ENCODE assay signal across 13 mouse cellular contexts in genomic region chr11:72470004-72470403, GRCm38 (mm10). TPM values are rescaled to one million over a fixed set of nuclear protein-coding genes. Genes with fewer than 3 reads are reported as not detected.
DNase-seq lines count a peak whose midpoint lies in the region; ATAC-seq and TF ChIP-seq lines count a peak whose summit lies in the region.
"Had no signal": no experiment of that assay in that cellular context is flagged by ENCODE, and none has a peak within 500 bp of the region (broad histone marks: within the 10 kb centered on the region; RNA-seq: fewer than 3 reads in every experiment).

No protein-coding gene starts in this region.

- H3K9me3 ChIP-seq in kidney, embryonic 15.5 days (replicated peaks): no peaks in the 10 kb centered on the region
- no peaks in the 10 kb centered on the region for H3K9me3 ChIP-seq in stomach, embryonic 15.5 days
- H3K9me3 ChIP-seq: forebrain, embryonic 13.5 days had no signal

- intact Hi-C loops in gastrocnemius, adult 2 months (cut with DNase I): no loop called here

- H3K9ac ChIP-seq in kidney, embryonic 15.5 days: no peak overlapping the region
- H3K9ac ChIP-seq in stomach, embryonic 15.5 days: no peak overlapping the region
- H3K9ac ChIP-seq: forebrain, embryonic 13.5 days had no signal

- H3K4me3 ChIP-seq in gastrocnemius, adult 2 months: no peak overlapping the region
- H3K4me3 ChIP-seq in kidney, embryonic 15.5 days (replicated peaks): no peak overlapping the region
- H3K4me3 ChIP-seq in stomach, embryonic 15.5 days (replicated peaks): no peak overlapping the region
- H3K4me3 ChIP-seq: forebrain, embryonic 13.5 days; myocyte had no signal

- no peak for DNase-seq in gastrocnemius, adult 2 months
- no peak for DNase-seq in gastrocnemius, adult 8-10 months (ENCODE audit: low spot score in 2 of 2)
- no peak for DNase-seq in kidney, adult 18-20 months
- DNase-seq in lung, postnatal 36 days: peak; percentile 32
- no peak for DNase-seq in lung, postnatal 14 days
- no peak for DNase-seq in adipocyte (ENCODE audit: low spot score)
- DNase-seq: gastrocnemius, postnatal 25 days had no signal

- H3K4me1 ChIP-seq in kidney, embryonic 15.5 days: peaks cover 71% of the 10 kb centered on the region
- peaks cover 57% of the 10 kb centered on the region for H3K4me1 ChIP-seq in stomach, embryonic 15.5 days

- H3K27me3 ChIP-seq in kidney, embryonic 15.5 days: no peaks in the 10 kb centered on the region
- H3K27me3 ChIP-seq in stomach, embryonic 15.5 days (replicated peaks): no peaks in the 10 kb centered on the region
- H3K27me3 ChIP-seq: forebrain, embryonic 13.5 days had no signal

- no peak overlapping the region for H3K4me2 ChIP-seq in kidney, embryonic 15.5 days
- no peak overlapping the region for H3K4me2 ChIP-seq in stomach, embryonic 15.5 days
- H3K4me2 ChIP-seq: forebrain, embryonic 13.5 days had no signal

- no peaks in the 10 kb centered on the region for H3K36me3 ChIP-seq in kidney, embryonic 15.5 days
- no peaks in the 10 kb centered on the region for H3K36me3 ChIP-seq in stomach, embryonic 15.5 days

- H3K27ac ChIP-seq in gastrocnemius, adult 2 months: peak overlapping the region; percentile 83
- peak overlapping the region; percentile 81 for H3K27ac ChIP-seq in kidney, embryonic 15.5 days
- peak overlapping the region; percentile 89; the same call in 1 of the 2 replicates for H3K27ac ChIP-seq in stomach, embryonic 15.5 days
- H3K27ac ChIP-seq: forebrain, embryonic 13.5 days had no signal

- WGBS in kidney, embryonic 15.5 days: 59% methylated on average over 4 of the region's 4 CpGs
- WGBS in stomach, embryonic 15.5 days: 58% methylated on average over 4 of the region's 4 CpGs

- no peak for ATAC-seq in kidney, embryonic 15.5 days (replicated peaks; ENCODE audit: low FRiP score)
- ATAC-seq in stomach, embryonic 15.5 days (ENCODE audit: insufficient read depth, low FRiP score, low read depth): no peak

- TF ChIP-seq CTCF in gastrocnemius, adult 2 months (IDR thresholded peaks at IDR 0.05): no peak

RNA-seq across cellular contexts. Expression of gene Spns2, which starts 19.7 kb away (rescaled TPM):
- 10 to 100 TPM; 15.7 to 65.1 TPM for total RNA-seq in gastrocnemius, adult 2 months (2021)
- total RNA-seq in gastrocnemius, adult 8-10 months (2022): 10 to 100 TPM; 32.1 to 69.6 (median 54.1) TPM
- 2.9 and 3.4 TPM in 2 replicates for polyA plus RNA-seq in kidney, embryonic 15.5 days (2015; fragmentation: Nextera tagmentation; extraction: Ambion mirVana)
- 4.2 and 6.0 TPM in 2 replicates for polyA plus RNA-seq in stomach, embryonic 15.5 days (2015; fragmentation: Nextera tagmentation; extraction: Ambion mirVana)

RNA-seq across cellular contexts. Expression of gene Mybbp1a, which starts 28.8 kb away (rescaled TPM):
- 10 to 100 TPM; 60.2 to 60.9 TPM for total RNA-seq in gastrocnemius, adult 2 months (2021)
- 10 to 100 TPM; 54.6 to 66.0 (median 57.1) TPM for total RNA-seq in gastrocnemius, adult 8-10 months (2022)
- 162 and 184 TPM in 2 replicates for polyA plus RNA-seq in kidney, embryonic 15.5 days (2015; fragmentation: Nextera tagmentation; extraction: Ambion mirVana)
- polyA plus RNA-seq in stomach, embryonic 15.5 days (2015; fragmentation: Nextera tagmentation; extraction: Ambion mirVana): 144 and 159 TPM in 2 replicates

RNA-seq across cellular contexts. Expression of gene Ggt6, which starts 34.7 kb away (rescaled TPM):
- total RNA-seq in gastrocnemius, adult 2 months (2021): 1 to 10 TPM in 1 of 2 experiments, under 1 TPM in 1; 0.67 to 5.5 TPM
- total RNA-seq in gastrocnemius, adult 8-10 months (2022): 1 to 10 TPM; 1.9 to 5.4 (median 3.8) TPM
- 0.87 and 0.95 TPM in 2 replicates for polyA plus RNA-seq in kidney, embryonic 15.5 days (2015; fragmentation: Nextera tagmentation; extraction: Ambion mirVana)
- 4.7 and 4.8 TPM in 2 replicates for polyA plus RNA-seq in stomach, embryonic 15.5 days (2015; fragmentation: Nextera tagmentation; extraction: Ambion mirVana)
- total RNA-seq: left cerebral cortex, postnatal 25 days; megakaryocyte-erythroid progenitor cell, adult 5-6 weeks had no signal
- polyA plus RNA-seq: forebrain, embryonic 13.5 days; myocyte had no signal

RNA-seq across cellular contexts. Expression of gene Smtnl2, which starts 58.5 kb away (rescaled TPM):
- 100 to 1,000 TPM; 238 to 342 TPM for total RNA-seq in gastrocnemius, adult 2 months (2021)
- total RNA-seq in gastrocnemius, adult 8-10 months (2022): 100 to 1,000 TPM; 270 to 439 (median 347) TPM
- 109 and 111 TPM in 2 replicates for polyA plus RNA-seq in kidney, embryonic 15.5 days (2015; fragmentation: Nextera tagmentation; extraction: Ambion mirVana)
- polyA plus RNA-seq in stomach, embryonic 15.5 days (2015; fragmentation: Nextera tagmentation; extraction: Ambion mirVana): 50.8 and 56.0 TPM in 2 replicates
